Mouse (Mus musculus): ENCODE results near the gene Bbs1.
"Not testable (repeated sequence)": the region's sequence is repeated elsewhere in the genome, so short reads cannot be mapped to it uniquely, and the experiment has no call there.

Bbs1 gene

DNA sequence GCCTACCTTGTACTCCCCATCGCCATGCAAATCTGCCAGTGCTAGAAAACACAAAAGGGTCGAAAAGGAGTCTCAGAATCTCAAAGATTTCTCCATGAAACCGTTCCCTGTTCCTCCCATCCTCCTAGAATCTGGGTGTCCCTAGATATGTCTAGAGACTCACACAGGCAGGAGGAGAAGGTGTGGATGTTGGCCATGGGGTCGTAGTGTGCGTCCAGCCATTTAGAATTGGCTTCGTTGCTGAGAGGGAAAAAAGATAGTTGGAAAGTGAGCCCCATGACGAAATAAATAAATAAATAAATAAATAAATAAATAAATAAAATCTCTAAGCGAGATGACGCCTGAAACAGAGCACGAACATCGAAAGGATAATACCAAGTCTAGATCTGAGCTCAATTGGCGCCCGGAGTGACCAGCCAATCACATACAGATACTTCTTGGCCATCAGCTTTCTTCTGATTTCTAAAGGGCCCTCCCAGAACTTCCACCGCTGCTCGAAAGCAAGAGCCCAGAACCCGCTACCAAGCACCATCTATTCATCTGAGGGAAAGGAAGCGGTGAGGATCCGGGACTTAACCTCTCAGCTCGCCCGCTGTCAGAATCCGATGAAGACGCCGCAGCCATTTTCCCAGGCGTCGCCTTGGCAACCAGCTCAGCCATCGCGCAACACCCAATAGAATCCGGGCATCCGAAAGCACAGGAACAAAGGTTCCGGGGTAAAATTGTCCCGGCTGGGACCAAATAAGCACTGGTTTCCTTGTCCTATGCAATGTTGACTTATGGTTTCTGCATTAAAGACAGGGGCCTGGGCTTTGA lies at the start of gene Bbs1:
TSS of gene Bbs1 (minus strand) at position 650 of the 816 bp plus-strand sequence.
- DNase-seq (ENCODE audit: low read depth, low spot score), result peak; percentile 84

DNA sequence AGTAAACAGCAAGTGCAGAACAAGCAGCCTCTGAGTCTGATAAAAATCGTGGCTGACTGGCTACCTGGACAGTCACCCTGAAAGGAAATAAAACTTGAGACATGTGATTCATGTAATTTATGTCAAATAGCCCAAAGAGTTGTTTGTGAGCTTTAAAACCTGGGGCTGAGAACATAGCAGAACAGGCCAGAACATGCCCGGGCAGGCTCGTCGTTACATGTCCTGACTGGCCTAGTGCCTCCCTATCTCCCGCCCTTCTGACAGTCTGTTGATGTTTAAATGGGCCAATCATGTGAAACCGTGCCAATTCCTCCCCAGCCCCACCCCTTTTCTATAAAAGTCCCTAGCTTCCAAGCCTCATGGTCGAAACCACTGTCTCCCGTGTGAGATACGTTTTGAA lies 42.2 kb upstream of the Bbs1 start:
- not testable (repeated sequence) for DNase-seq (ENCODE audit: low read depth, low spot score)

DNA sequence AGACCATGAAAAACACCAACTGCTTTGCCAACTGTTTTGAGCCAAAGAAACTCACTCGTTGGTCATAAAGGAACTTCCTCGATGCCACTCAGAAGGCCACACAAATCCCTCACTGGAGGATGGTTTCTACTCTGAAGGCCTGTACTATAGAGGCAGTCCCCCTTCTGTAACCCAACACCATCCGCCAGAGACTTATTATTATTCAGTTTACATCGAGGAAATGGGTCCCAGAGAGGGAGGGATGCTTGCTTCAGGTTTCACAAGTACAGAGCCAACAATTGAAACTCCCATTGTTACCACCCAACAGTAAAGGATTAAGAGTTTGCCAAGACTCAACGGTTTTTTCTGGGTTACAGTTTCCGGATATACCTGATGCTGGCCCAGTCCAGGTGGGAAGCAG lies 39.1 kb upstream of the Bbs1 start:
- DNase-seq (ENCODE audit: low read depth, low spot score), result no peak

DNA sequence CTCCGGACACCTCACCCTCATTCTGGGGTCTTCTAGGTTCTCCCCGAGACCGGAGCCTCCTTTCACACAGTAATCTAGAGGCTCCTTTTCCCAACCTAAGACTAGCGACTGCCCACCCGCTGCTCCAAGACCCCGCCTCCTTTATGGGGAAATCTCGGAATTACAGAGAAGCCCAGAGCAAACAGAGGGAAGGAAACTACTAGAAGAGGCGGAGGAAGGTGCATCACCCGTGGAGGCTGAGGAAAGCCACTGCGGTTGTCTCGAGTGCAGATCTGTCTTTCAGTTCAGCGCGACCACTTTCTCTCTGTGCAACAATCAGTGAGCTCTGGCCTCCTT lies 36.8 kb upstream of the Bbs1 start:
- no peak for DNase-seq (ENCODE audit: low read depth, low spot score)

DNA sequence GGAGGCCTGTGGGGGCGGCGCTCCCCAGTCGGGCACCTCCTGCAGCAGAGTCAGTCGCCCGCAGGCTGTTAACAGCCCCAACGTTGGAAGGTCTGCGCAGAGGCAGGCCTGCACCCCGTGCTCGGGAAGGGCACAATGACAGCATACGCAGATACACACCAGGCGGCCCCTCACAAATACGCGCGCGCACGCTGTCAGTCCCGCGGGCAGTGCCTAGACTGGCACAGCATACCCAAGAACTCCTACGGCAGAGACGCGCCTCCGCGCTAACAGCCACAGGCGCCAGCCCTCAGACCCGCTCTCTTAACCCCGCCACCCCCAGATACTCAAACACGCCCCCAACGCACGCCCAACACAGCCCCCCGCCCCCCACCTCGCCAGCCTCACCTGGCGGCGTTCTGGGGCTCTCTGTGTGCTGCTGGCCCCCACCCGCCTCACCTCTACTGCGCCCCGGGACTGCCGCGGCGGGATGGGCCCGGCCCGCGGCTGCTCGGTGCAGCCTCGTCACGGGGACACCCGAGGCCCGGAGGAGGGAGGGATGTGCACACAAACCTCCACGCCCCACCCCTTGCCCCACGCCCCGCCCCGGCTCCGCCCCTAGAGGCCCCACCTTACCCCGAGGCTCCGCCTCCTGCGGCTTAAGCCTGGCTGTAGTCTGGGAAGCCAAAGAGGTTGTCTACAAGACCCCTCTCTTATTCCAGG lies 36.3 kb upstream of the Bbs1 start, which contains the start of gene Peli3:
TSS of gene Peli3 (minus strand) at position 577 of the 702 bp plus-strand sequence.
- peak; percentile 70 for DNase-seq (ENCODE audit: low read depth, low spot score)

DNA sequence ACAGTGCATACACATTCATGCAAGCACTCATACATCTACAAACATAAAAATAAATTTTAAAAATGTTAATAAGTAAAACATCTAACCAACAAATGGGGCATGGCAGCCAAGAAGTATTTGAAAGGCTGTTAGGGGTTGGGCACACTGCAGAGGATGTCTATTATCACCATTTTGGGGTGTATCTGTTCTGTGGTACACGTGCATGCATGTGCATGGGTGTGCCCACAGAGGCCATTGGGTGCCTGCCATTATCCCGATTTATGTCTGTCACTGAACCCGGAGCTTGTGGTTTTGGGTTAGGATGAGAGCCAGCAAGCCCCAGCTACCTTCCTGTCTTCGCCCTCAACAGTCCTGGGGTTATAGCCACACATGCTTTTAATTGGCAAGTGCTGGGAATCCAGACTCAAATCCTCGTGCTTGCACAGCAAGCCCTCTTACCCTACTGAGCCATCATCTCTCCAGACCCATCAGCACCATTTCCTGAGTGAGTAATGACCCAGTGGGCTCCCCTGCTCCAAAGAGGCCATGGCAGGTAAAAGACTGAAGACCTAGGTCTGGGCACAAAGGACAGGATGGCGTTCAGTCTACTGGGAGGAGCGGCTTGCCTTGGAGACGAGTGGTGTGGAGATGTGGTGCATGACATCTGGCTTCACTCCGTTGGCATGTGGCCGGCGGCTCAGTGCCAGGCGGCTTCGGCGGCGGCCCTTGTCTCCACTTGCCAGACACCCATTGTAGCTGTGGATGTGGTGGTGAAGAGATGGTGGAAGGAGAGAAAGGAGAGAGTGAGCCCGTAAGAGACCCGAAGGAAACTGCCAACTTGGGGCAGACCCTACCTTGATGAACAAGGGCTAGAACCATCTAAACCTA lies 31.2 kb upstream of the Bbs1 start:
- DNase-seq (ENCODE audit: low read depth, low spot score), result no peak

DNA sequence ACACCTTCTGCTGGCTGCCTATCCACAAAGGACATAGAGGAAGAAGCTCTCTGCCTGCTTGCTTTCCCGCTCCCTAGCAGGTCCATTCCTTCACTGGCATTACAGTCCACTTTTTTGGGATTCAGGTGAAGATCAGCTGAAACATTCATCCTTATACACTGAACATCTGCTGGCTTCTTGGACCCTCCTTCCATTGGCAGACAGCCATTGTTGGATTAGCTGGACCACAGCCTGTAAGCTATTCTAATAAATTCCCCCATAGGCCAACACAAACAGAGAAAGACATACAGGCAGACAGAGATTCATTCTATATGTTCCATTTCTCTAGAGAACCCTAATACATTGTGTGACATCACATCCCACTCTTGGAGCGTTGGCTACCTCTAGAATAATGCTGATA lies 30.5 kb upstream of the Bbs1 start:
- DNase-seq (ENCODE audit: low read depth, low spot score), result no peak

DNA sequence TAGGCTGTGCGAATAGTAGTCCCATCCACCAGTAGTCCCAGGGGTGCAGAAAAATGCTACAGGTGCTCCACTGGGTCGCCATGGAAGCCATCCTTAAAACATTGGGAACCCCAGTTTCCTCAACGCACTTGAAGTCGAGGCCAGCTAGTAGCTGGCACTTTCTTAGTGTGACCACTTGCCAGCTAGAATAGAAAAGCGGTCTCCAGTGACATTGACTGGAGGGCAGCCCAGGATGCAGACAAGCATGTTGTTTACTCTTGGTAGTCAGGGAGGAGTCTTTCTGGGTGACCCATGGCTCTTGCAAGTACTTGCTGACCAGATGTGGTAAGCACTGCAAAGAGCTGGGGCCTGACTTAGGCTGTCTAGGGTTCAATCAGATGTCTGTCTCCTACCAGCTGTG lies 22.4 kb upstream of the Bbs1 start:
- peak; percentile 10 for DNase-seq (ENCODE audit: low read depth, low spot score)

DNA sequence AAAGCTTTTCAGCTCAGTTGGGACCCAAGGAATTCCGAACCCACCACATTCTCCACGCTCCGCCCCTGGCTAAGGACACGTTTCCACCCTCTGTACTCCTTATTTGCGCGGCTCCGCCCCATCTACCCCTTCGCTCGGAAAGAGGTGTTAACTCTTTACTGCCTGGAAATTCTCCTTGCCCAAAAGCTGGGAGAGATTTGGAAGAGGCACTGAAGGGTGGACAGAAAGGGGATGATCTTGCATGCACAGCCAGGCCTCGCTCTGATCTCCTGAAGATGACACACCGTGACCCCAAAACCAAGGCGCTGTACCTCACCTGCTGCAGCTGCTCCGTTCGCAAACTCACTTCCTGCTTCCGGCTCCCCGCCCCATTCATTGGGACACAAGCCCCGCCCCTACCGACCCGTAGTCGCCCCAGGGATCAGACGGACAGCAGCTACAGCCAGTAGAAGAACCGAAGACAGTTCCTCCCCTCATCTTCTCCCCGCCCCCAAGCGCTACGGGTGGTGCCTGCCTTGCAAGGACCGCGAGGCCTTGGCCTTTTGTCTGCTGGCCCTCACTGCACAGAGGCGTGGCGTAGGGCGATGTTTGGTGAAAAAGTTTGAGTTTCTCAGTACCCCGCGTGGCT lies 21.6 kb upstream of the Bbs1 start, which contains the start of gene Dpp3:
TSS of gene Dpp3 (minus strand) at position 384 of the 628 bp plus-strand sequence.
- DNase-seq (ENCODE audit: low read depth, low spot score), result peak; percentile 98

DNA sequence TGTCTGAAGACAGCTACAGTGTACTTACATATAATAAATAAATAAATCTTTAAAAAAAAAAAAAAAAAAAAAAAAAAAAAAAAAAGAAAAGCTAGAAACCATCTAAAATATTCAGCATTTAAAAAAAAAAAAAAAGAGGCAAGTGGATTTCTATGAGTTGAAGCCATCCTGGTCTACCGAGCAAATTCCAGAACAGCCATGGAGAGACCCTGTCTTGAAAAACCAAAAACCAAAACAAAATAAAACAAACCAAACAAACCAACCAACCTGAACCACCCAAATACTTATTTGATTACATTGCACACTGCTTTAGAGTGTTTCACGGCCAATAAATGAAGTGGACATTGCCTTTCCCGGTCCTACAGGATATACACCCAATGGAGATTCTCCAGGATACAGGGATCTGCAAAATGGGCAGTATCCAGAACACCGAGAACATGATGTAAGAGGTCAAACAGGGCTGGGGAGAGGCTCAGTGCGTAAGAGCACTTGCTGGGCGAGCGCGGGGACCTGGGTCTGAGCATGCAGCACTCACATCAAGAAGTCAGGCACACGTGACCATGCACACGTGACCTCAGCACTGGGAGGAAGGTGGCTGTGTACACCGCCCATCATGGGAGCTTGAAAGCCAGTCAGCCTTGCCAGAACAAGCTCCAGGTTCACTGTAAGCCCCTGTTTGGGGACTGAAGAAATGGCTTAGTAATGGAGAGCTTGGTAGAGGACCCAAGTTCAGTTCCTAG lies 18.9 kb upstream of the Bbs1 start:
- no peak for DNase-seq (ENCODE audit: low read depth, low spot score)

DNA sequence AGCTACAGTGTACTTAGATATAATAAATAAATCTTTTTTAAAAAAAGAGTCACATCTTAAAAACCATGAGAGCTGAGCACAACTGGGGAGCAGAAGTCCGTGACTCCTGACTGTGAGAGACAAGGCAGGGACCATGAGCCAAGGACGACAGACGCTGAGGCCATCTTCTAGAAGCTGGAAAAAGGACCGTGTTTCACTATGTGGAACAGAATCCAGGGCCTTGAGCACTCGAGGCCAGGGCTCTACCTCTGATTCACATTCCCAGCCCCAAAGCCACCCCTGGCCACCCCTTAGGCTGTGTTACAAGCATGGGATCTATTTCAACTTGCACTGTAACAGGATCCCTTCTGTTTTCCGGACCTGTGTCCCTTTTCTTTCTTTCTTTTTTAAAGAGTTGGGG lies 13.2 kb upstream of the Bbs1 start:
- DNase-seq (ENCODE audit: low read depth, low spot score), result no peak

DNA sequence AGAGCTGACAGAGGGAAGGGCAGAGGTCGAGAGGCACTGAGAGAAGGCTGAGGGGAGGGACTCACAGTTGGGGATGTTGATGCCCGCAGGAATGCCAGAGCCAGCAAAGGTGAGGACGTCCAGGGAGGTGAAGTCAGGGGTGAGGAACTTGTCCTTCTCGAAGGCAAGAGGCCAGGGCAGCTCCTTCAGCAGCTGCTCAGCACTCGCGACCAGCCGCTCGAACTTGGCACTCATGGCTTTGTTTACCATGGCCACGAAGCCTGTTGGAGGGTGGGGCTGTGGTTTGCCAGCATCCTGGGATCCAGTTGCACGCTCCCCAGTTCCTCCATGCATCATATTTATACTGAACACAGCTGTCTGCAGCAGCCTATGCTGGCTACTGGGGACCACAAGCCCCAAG lies 10.4 kb upstream of the Bbs1 start:
- DNase-seq (ENCODE audit: low read depth, low spot score), result no peak

DNA sequence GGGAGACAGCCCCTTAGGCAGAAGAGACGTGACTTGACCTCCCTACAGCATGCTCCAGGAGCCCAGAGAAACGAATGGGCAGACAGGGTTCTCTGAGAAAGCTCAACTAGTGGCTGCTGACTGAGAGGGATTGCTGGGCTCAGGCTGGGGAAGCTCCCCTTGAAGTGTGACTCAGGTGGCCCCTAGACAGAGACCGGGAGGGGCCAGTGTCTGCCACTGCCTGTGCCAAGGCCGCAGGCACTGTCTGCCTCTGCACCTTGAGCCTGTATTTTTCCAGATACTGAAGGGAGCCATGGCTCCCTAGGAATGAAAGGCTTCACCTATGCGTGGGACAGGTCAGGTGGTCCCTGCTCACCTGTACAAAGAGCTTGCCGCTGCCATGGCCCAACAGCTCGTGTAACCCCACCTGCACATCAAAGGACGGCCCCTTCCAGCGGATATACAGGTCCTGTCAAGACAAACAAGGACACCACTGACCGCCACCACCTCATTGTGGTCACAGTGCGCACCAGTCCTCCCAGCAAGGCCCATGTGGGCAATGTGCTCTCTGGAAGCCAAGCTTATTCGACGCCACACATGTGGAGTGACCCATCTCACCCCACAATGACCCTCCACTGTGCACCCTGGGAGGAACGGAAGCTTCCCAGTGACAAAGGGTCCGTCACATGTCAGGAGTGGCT lies 9.6 kb upstream of the Bbs1 start:
- DNase-seq (ENCODE audit: low read depth, low spot score), result no peak

DNA sequence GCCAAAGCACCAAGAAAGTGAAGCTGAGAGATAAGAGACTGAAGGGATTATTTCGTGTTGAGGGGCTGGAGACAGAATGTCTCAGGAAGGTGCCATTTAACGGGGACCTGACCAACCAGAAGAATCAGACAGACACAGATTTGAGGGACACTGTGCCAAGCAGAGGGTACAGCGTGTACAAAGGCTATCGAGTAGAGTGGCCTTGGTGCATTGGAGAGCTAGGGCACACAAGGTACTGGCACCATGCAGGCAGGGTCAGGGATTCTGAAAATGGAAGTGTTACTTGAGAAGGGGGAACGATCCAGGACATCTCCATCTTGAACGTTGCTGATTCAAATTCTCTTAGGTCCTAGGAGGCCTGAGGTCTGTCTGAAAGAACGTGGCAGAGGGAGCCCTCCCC lies 2.9 kb upstream of the Bbs1 start:
- DNase-seq (ENCODE audit: low read depth, low spot score), result no peak

DNA sequence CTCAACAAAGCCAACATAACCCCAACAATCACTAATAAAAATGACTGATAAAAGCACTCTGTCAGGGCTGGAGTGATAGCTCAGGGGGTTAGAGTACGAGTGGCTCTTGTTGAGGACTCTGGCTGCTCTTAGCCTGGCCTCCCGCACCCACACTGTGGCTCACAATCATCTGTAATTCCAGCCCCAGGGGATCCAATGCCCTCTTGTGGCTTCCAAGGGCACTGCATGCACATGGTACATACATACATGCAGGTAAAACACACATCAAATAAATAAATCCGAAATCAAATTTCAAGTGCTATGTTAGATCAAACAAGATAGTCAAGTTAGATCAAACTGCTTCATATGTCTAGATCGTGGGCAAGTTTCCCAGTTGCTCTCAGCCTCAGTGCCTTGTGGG lies 1.7 kb upstream of the Bbs1 start:
- peak; percentile 55 for DNase-seq (ENCODE audit: low read depth, low spot score)

DNA sequence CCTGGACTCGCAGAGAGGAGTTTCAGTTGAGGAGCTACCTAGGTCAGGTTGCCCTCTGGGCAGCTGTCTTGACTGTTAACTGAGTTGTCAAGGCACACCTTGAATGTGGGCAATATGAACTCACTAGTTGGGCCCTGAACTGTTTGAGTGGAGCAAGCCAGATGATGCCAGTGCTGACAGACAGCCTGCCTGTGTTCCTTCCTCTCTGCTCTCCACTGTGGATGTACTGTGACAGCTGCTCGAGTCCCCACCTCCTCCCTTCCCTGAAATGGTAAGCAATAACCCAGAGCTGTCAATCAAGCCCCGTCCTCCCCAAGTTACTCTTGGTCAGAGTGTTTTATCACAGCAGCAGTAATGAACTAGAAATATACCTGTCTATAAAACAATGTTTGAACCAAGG lies 6.5 kb downstream of the Bbs1 start:
- no peak for DNase-seq (ENCODE audit: low read depth, low spot score)

DNA sequence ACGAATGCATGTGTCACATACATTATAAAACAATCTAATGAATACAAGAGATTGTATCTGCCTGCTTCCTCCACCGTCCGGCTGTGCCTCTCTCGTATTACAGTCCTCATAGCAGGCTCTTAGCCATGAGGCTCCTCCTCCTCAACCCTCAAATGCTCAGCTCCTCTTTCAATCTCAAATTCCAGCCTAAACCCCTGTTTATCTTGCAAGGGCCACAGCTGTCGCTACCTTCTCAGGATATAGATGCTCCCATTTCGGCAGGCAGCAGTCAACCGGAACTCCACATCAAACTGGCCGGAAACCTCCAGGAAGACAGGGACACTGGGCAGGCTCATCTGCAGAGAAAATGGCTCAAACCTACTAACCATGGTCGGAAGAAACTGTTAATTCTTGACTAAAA lies 7.5 kb downstream of the Bbs1 start:
- DNase-seq (ENCODE audit: low read depth, low spot score), result no peak

DNA sequence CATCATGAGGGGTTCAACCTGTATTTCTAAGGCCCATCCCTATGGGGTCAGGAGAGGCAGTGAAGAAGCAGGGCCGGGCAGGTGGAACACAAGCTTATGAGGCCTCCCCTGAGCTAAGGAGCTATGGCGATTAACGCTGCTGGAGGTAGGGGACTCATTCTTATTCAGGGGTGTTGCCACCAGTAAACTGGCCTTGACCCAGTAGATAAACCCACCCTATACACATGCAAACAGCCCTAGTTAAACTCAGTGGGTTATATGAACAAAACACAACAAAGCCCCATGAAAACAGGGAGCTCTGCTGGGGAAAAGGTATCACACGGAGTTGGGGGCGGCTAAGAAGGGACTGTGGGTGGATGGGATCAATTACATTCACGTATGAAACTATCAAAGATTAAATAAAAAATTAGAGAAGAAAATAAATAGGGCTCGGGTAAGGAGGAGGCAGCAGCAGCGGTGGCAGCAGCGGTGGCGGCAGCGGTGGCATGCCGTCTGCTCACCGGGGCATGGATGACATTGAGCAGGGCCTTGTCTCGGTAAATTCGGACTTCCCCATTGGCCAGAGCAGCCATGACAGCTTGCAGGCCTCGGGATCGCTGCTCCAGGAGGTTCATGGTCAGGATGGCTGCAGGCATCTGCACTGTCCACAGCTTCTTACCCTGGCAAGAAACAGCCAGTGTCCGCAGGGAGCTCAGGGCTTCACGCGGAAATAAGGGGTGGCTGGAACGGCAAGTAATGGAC lies 9.5 kb downstream of the Bbs1 start:
- no peak for DNase-seq (ENCODE audit: low read depth, low spot score)

DNA sequence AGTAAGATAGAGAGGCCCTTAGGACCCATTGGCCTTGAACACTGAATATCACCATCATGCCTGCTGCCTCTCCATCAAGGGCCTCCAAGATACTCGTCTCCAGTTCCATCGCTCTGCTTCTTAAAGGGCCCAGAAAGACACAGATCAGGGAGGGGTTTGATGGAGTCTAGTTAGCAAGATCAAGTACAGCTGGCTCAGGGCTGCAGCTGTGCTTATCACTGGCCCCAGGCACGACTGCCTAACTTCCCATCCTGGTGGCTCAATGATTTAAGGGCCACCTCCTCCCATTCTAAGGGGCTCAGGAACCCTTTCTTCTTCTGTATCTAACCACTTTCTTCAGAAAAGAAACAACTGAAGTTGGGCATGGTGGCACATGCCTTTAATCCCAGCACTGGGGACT lies 14.6 kb downstream of the Bbs1 start:
- no peak for DNase-seq (ENCODE audit: low read depth, low spot score)

DNA sequence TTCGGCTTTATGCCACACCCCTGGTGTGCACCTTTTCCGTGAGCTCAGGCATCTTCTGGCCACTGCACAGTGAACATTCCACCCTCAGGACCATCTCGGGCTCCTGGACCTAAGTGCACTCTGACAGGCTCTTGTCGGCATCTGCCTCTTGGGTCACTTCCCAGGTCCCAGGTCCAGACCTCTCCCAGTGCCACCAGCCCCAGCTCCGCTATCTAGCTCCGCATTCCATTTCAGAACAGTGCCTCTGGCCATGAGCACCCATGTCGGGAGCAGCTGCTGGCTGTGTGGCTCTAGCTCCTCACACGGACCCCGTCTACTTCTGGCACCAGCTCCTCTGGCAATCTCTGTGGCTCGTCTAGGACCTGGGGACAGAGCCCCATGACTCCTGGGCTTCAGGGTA lies 16.6 kb downstream of the Bbs1 start:
- no peak for DNase-seq (ENCODE audit: low read depth, low spot score)
